Comparison of ENCODE assay signal across 8 mouse cellular contexts in the genomic region with DNA sequence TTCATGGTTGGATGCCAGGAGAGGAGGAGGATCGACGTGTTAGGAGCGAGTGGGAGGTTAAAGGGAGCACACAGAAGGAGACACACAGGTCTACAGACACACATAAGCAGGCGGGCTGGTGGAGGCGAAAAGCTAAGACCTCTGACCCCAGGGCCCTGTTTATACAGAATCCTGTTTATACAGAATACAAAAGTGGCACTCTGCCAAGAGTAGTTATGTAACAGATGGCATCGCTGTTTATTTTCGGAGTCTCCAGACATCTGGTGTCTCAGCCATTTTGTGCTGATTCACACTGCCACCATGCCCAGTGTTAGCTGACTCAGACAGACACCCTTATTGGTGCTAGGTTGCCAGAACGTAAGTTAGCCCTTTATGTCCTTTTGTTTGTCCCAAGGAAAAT. TPM values are rescaled to one million over a fixed set of nuclear protein-coding genes. Genes with fewer than 3 reads are reported as not detected.
DNase-seq lines count a peak whose midpoint lies in the region; ATAC-seq and TF ChIP-seq lines count a peak whose summit lies in the region.

No protein-coding gene starts in this region.

- H3K4me3 ChIP-seq in heart, embryonic 11.5 days (ENCODE audit: low read depth, low read length) = no peak overlapping the region
- H3K4me3 ChIP-seq in ES-E14 (ENCODE audit: insufficient read depth in 1 of 2, low read depth in 1 of 2, low read length in 2 of 2, poor library complexity in 1 of 2, severe bottlenecking in 1 of 2) = no peak overlapping the region

- in situ Hi-C loops in ES-E14 (cut with MboI; ENCODE audit: low sequenced_read_pairs in 2 of 2, unreplicated experiment in 2 of 2) = no loop called here

- no peak for ATAC-seq in heart, embryonic 11.5 days (replicated peaks; ENCODE audit: insufficient number of reproducible peaks, low FRiP score, low TSS enrichment)

- DNase-seq in heart, adult 11 months = peak; percentile 93
- no peak for DNase-seq in ES-E14 (ENCODE audit: low read depth, low spot score)
- peak; percentile 48 to 62 for DNase-seq in cerebellum, postnatal 25 days
- DNase-seq in kidney, postnatal 14 days = peak; percentile 63
- peak; percentile 82 for DNase-seq in lung, postnatal 25 days (ENCODE audit: low spot score)
- no peak for DNase-seq in thymus, postnatal 0 days (ENCODE audit: low spot score)
- DNase-seq in ovary, postnatal 10 days (ENCODE audit: low spot score) = no peak

- H3K27ac ChIP-seq in heart, embryonic 11.5 days (ENCODE audit: low read depth, low read length) = no peak overlapping the region
- no peak overlapping the region for H3K27ac ChIP-seq in ES-E14 (ENCODE audit: insufficient read depth, low read depth, low read length, poor library complexity, severe bottlenecking)

- H3K9me3 ChIP-seq in heart, embryonic 11.5 days (replicated peaks; ENCODE audit: control insufficient read depth, low read length) = no peaks in the 10 kb centered on the region
- no peaks in the 10 kb centered on the region for H3K9me3 ChIP-seq in ES-E14 (ENCODE audit: control insufficient read depth, insufficient read depth, low read depth, low read length)

- 70% methylated on average over 8 of the region's 8 CpGs for WGBS in heart, embryonic 11.5 days (ENCODE audit: insufficient replicate concordance)

- H3K9ac ChIP-seq in heart, embryonic 11.5 days (ENCODE audit: low read depth, low read length) = no peak overlapping the region
- no peak overlapping the region for H3K9ac ChIP-seq in ES-E14 (ENCODE audit: insufficient read depth, low read depth, low read length, poor library complexity, severe bottlenecking)

- no peaks in the 10 kb centered on the region for H3K27me3 ChIP-seq in heart, embryonic 11.5 days (ENCODE audit: control insufficient read depth, insufficient read depth, low read length)

- no peak overlapping the region for H3K4me2 ChIP-seq in heart, embryonic 11.5 days

- no peaks in the 10 kb centered on the region for H3K36me3 ChIP-seq in heart, embryonic 11.5 days (ENCODE audit: control insufficient read depth, insufficient read depth, low read length)
- H3K36me3 ChIP-seq in ES-E14 (ENCODE audit: control insufficient read depth, insufficient read depth, low read length, poor library complexity, severe bottlenecking) = no peaks in the 10 kb centered on the region

- no peaks in the 10 kb centered on the region for H3K4me1 ChIP-seq in heart, embryonic 11.5 days (ENCODE audit: control insufficient read depth, insufficient read depth, low read length)
- peaks cover 0 to 5% of the 10 kb centered on the region in 2 experiments; a peak in 1 of 4 replicates for H3K4me1 ChIP-seq in ES-E14 (ENCODE audit: control insufficient read depth in 2 of 2, insufficient read depth in 2 of 2, low read length in 2 of 2, poor library complexity in 1 of 2)

TF ChIP-seq in ES-E14, 5 proteins besides CTCF, POLR2A, EP300 and RAD21:
- TF ChIP-seq MAFK (IDR thresholded peaks at IDR 0.05; ENCODE audit: insufficient read depth, low read depth, low read length) = 0 out of 2 replicates have a peak, but pooled peaks have one; percentile 18
- TF ChIP-seq HCFC1 (IDR thresholded peaks at IDR 0.05; ENCODE audit: borderline replicate concordance, insufficient read depth, low read length) = no peak
- TF ChIP-seq ZNF384 (IDR thresholded peaks at IDR 0.05; ENCODE audit: low read depth, low read length) = no peak
- TF ChIP-seq ZC3H11A (IDR thresholded peaks at IDR 0.05; ENCODE audit: borderline replicate concordance, low read depth, low read length) = no peak
- TF ChIP-seq CHD2 (IDR thresholded peaks at IDR 0.05; ENCODE audit: low read depth, low read length) = no peak

RNA-seq across cellular contexts. Expression of a gene that starts 18.0 kb away (rescaled TPM):
- 2.9 and 4.9 TPM in 2 replicates for polyA plus RNA-seq in heart, embryonic 11.5 days (2014; fragmentation: Nextera tagmentation; extraction: Ambion mirVana)
- total RNA-seq in ES-E14 (2012; rRNA removed) = 0.21 and 0.49 TPM in 2 replicates
- 66.7 and 80.1 TPM in 2 replicates for polyA plus RNA-seq in thymus, postnatal 0 days (2015; fragmentation: Nextera tagmentation; extraction: Ambion mirVana)

RNA-seq across cellular contexts. Expression of a gene that starts 19.9 kb away (rescaled TPM):
- 15.8 and 20.0 TPM in 2 replicates for polyA plus RNA-seq in heart, embryonic 11.5 days (2014; fragmentation: Nextera tagmentation; extraction: Ambion mirVana)
- total RNA-seq in ES-E14 (2012; rRNA removed) = 19.3 and 30.5 TPM in 2 replicates
- polyA plus RNA-seq in thymus, postnatal 0 days (2015; fragmentation: Nextera tagmentation; extraction: Ambion mirVana) = 15.4 and 19.6 TPM in 2 replicates

Comparison
In these comparisons a context has a peak if more than half of its experiments do, and no peak if none do; other contexts are left out.
1. DNase-seq: peak in heart, adult 11 months (single experiment), cerebellum, postnatal 25 days (2 of 2), kidney, postnatal 14 days (single experiment) and lung, postnatal 25 days (single experiment); none in ES-E14 (single experiment), thymus, postnatal 0 days (single experiment) and ovary, postnatal 10 days (single experiment).
2. RNA of a gene that starts 18.0 kb away (polyA plus RNA-seq): 66.7 to 80.1 TPM in thymus, postnatal 0 days; 2.9 to 4.9 TPM in heart, embryonic 11.5 days; every median in the first group is over 10 times any median in the second.